Mouse (Mus musculus): Measurements from ENCODE around the gene 4930550C14Rik.

4930550C14Rik gene

GRCm38 (mm10) chr9:53402291-53402711 lies at the start of gene 4930550C14Rik:
Gene 4930550C14Rik (plus strand): TSS chr9:53402325.
- peak; percentile 80 for DNase-seq (ENCODE audit: low spot score)

- no peak for DNase-seq (ENCODE audit: low spot score)
These were observed 49.0 kb upstream of the 4930550C14Rik start for GRCm38 (mm10) chr9:53353161-53353560.

- DNase-seq (ENCODE audit: low spot score): no peak
These were observed 45.6 kb upstream of the 4930550C14Rik start for GRCm38 (mm10) chr9:53356219-53357155.

DNA sequence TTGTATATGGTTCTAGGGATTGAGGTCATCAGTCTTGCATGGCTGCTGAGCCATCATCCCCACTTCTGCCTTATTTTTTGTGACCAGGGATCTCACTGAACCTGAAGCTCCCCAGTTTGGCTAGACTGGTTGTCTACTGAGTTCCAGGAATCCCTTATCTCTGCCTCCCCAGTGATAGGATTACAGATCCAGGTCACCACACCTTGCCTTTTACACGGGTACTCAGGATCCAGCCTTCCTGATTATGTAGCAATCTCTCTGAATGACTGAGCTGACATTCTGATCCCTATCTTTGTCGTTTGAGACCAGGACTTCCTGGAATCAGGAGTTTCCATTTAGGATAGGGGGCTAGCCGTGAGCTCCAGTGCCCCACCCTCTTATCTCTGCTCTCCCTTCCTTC lies 30.8 kb upstream of the 4930550C14Rik start:
- DNase-seq (ENCODE audit: low spot score): no peak

DNA sequence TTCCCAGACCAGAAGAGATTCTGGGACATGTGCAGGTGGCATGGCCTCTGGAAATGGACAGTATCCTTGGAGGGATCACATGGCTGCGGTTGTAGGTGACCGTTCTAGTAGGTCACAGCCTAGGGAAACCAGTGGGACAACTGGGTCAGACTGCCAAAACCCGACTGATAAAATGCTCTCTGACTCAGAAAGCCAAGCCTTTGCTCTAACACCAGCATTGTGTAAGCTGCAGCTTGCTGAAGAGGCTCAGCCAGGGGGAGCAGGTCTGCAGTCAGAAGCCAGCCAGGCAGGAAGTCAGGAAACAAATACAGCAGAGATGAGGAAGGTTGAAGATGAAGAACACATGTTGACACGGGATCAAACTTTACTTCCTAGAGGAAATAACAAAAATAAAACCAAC lies 26.2 kb upstream of the 4930550C14Rik start:
- no peak for DNase-seq (ENCODE audit: low spot score)

GRCm38 (mm10) chr9:53376820-53377219 lies 25.3 kb upstream of the 4930550C14Rik start:
- no peak for DNase-seq (ENCODE audit: low spot score)

- no peak for DNase-seq (ENCODE audit: low spot score)
These were observed 24.5 kb upstream of the 4930550C14Rik start for GRCm38 (mm10) chr9:53377597-53377996.

- no peak for DNase-seq (ENCODE audit: low spot score)
These were observed 24.0 kb upstream of the 4930550C14Rik start for GRCm38 (mm10) chr9:53378171-53378570.

DNA sequence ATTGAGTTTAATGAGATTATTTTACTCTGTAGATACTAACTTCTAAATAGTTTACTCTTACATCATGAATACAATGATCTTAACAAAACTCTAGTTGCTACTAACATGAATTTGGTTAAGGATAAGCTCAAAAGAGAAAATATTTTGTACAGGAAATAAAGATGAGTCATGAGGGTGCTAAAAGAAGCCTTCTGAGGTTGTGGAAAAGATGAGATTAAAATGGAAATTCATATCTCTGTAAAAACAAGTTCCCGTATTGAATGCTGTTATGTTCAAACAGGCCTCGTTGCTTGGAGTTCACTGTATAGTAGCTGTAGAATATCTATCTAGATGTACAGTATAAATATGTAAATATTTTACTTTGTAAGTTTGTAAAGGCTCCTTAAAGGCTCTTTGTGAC lies 21.5 kb upstream of the 4930550C14Rik start:
- no peak for DNase-seq (ENCODE audit: low spot score)

DNA sequence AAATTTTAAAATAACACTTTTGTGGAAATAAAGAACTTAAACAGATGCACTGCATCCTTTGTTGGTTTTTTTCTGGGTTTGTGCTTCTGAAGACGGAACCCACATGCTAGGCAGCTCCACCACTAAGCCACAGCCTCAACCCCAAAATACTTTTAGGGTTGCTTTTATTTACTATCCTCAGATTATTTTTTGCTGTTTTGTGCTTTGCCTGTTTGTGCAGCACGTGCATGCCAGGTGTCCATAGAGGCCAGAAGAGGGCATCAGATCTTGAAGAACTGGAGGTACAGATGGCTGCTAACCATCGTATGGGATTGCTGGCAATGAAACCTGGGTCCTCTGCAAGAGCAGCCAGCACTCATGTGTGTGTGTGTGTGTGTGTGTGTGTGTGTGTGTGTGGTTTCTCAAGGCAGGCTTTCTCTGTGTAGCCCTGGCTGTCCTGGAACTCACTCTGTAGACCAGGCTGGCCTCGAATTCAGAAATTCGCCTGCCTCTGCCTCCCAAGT lies 21.0 kb upstream of the 4930550C14Rik start:
- DNase-seq (ENCODE audit: low spot score): no peak

GRCm38 (mm10) chr9:53383951-53384866 lies 17.9 kb upstream of the 4930550C14Rik start, which contains the start of gene Kdelc2:
Gene Kdelc2 (plus strand): TSS chr9:53384025.
- peak; percentile 81 for DNase-seq (ENCODE audit: low spot score)

DNA sequence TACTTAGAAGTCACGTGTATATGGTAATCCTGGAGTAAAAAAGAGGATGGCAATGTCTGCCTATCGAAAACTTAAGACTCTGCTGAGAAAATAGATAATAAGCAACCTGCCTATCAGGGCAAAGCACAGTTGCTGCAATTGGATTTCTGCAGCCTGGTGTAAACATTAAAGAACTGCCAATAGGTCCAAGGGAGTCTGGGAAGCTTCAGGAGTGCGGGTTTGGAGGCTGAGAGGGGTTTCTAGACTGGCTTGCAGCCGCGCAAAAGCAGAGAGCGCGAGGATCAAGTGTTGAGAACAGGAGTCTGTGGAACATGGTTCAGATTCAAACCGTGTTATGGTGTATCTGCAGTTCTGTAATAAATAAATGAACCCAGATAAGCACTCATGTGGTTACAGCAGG lies 17.3 kb upstream of the 4930550C14Rik start:
- DNase-seq (ENCODE audit: low spot score): no peak

- no peak for DNase-seq (ENCODE audit: low spot score)
These were observed 14.7 kb upstream of the 4930550C14Rik start for GRCm38 (mm10) chr9:53387431-53387830.

- no peak for DNase-seq (ENCODE audit: low spot score)
These were observed 13.0 kb upstream of the 4930550C14Rik start for GRCm38 (mm10) chr9:53389109-53389508.

GRCm38 (mm10) chr9:53390136-53390535 lies 12.0 kb upstream of the 4930550C14Rik start:
- DNase-seq (ENCODE audit: low spot score): no peak

DNA sequence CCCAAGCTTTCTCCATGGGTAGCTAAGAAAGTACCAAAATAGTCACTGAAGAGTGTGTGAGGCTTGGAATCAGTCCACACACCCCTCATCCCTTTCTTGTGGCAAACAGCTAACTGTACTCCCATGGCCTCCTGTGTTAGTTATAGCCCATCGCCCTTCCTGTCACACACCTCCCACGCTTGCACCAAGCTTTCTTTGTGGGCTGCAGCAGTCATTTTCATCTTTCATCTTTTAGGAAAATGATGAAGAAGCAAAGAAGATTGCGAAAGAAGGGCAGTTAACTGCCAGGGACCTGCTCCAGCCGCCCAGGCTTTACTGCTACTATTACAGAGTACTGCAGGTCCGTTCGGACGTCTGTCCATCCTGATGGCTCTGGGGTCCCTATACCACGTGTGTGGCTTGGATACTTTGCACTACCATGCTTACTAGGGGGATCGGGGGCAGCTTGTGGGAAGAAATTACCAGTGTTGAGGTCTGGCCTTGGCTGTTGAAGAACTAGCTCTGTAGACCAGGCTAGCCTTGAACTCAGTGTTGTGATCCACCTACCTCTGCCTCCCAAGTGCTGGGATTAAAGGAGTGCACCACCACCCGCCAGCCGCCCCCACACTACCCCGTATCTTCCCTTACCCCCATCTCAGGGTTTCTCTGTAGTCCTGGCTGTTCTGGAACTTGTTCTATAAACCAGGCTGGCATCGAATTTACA lies 4.3 kb upstream of the 4930550C14Rik start:
- no peak for DNase-seq (ENCODE audit: low spot score)

DNA sequence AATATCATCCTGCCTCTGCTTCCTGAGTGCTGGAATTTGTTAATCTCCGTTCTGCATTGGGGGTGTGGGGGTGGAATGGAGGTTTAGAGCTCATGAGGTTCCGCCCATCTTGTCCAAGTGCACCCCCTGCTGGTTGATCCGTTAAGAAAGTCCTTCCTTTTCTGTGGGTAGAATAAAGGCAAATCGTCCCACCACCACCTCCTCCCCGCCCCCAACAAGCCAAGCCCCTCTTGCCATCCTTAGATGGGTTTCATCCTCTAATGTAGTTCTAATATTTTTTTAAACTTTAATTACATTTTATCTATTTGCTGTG lies 3.8 kb upstream of the 4930550C14Rik start:
- DNase-seq (ENCODE audit: low spot score): peak; percentile 54

DNA sequence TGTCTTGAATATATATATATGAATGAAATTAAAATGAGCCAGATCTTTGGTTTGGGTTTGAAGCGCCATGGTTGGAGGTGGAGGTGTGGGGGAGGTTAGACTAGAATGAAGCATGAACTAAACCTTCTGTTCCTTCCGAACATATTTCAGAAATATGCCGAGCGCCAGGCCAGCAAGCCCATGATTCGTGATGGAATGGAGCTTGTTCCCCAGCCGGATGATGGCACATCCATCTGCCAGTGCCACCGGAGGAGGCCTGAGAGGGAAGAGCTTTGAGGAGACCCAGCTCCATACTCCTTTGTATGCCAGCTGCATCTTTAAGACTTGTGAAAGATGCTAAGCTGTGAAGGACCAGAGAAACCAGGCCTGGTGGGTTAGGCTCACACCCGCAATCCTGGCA lies 2.6 kb upstream of the 4930550C14Rik start:
- DNase-seq (ENCODE audit: low spot score): no peak

- no peak for DNase-seq (ENCODE audit: low spot score)
These were observed 1.4 kb upstream of the 4930550C14Rik start for GRCm38 (mm10) chr9:53400696-53401095.

- no peak for DNase-seq (ENCODE audit: low spot score)
These were observed 979 bp upstream of the 4930550C14Rik start for GRCm38 (mm10) chr9:53401146-53401545.

GRCm38 (mm10) chr9:53402991-53403390 lies 866 bp downstream of the 4930550C14Rik start:
- DNase-seq (ENCODE audit: low spot score): peak; percentile 11
